Mouse (Mus musculus) heart, adult 2 months (tissue): ENCODE measurements at regions not wholly inside any gene's neighbourhood (a gene's known extent, or its start where the extent isn't known, plus 50 kb on each side); places are given as distances from the start of the nearest gene placed in this dataset.

ENCODE experiments used
- CTCF ChIP-seq: fragments of 200-600 bp; IDR thresholded peaks from 2 replicates; pipeline ENCODE4 v1.8.1; 2022; ENCODE audit warnings: antibody characterized with exemption, mild to moderate bottlenecking, moderate library complexity
- POLR2A ChIP-seq: fragments of 200-500 bp; IDR thresholded peaks from 2 replicates; pipeline ENCODE4 v1.6.1; 2011; ENCODE audit warnings: mild to moderate bottlenecking, low read depth, low read length, control low read depth; ENCODE audit not compliant: insufficient read depth

GRCm38 (mm10) chr5:47464848-47465247 lies 518.1 kb upstream of the Slit2 start:
- TF ChIP-seq POLR2A, result no peak
- no peak for TF ChIP-seq CTCF
